Mouse (Mus musculus) ES-E14 (cell line): Measurements from ENCODE around the gene Txnrd1. TPM values are rescaled to one million over a fixed set of nuclear protein-coding genes. Genes with fewer than 3 reads are reported as not detected.

Source experiments
- DNase-seq: peaks from one replicate; pipeline ENCODE4 v3.0.0-alpha.2; 2013; ENCODE audit warnings: low read depth, low spot score
- H3K27ac ChIP-seq: 2 replicates; pipeline ENCODE4 v1.5.1; 2012; ENCODE audit warnings: low read depth, mild to moderate bottlenecking, low read length, moderate library complexity, mixed read lengths; ENCODE audit not compliant: poor library complexity, insufficient read depth, severe bottlenecking
- H3K36me3 ChIP-seq: 2 replicates; pipeline ENCODE4 v1.6.1; 2012; ENCODE audit warnings: mild to moderate bottlenecking, low read length, moderate library complexity, mixed read lengths; ENCODE audit not compliant: control insufficient read depth, poor library complexity, insufficient read depth, severe bottlenecking
- H3K4me1 ChIP-seq, 2 experiments: fragments of 150-350 bp in 1 of 2; sonication (generic) in 1 of 2; 2 replicates each; pipeline ENCODE4 v1.6.1; 2012; ENCODE audit warnings: low read length in 2 of 2, mild to moderate bottlenecking in 1 of 2, mixed read lengths in 1 of 2; ENCODE audit not compliant: control insufficient read depth in 2 of 2, insufficient read depth in 2 of 2, poor library complexity in 1 of 2
- H3K4me3 ChIP-seq, 2 experiments: fragments of 150-350 bp in 1 of 2; sonication (generic) in 1 of 2; 2 replicates each; pipeline ENCODE4 v1.5.1; 2012; ENCODE audit warnings: low read length in 2 of 2, low read depth in 1 of 2, mild to moderate bottlenecking in 1 of 2, mixed read lengths in 1 of 2; ENCODE audit not compliant: insufficient read depth in 1 of 2, poor library complexity in 1 of 2, severe bottlenecking in 1 of 2
- H3K9ac ChIP-seq: 2 replicates; pipeline ENCODE4 v1.6.1; 2012; ENCODE audit warnings: low read depth, mild to moderate bottlenecking, low read length, mixed read lengths; ENCODE audit not compliant: poor library complexity, insufficient read depth, severe bottlenecking
- H3K9me3 ChIP-seq: fragments of 150-350 bp; sonication (generic); 2 replicates; pipeline ENCODE4 v1.6.1; 2012; ENCODE audit warnings: low read depth, mild to moderate bottlenecking, low read length; ENCODE audit not compliant: control insufficient read depth, insufficient read depth
- CHD2 ChIP-seq: IDR thresholded peaks from 2 replicates; pipeline ENCODE4 v1.6.1; 2014; ENCODE audit warnings: mild to moderate bottlenecking, low read depth, low read length, inconsistent platforms
- HCFC1 ChIP-seq: IDR thresholded peaks from 2 replicates; pipeline ENCODE4 v1.6.1; 2012; ENCODE audit warnings: low read length, inconsistent platforms, borderline replicate concordance; ENCODE audit not compliant: insufficient read depth
- MAFK ChIP-seq: IDR thresholded peaks from 2 replicates; pipeline ENCODE4 v1.6.1; 2014; ENCODE audit warnings: mild to moderate bottlenecking, low read depth, low read length, inconsistent platforms; ENCODE audit not compliant: insufficient read depth
- ZC3H11A ChIP-seq: IDR thresholded peaks from 2 replicates; pipeline ENCODE4 v1.6.1; 2012; ENCODE audit warnings: low read depth, mild to moderate bottlenecking, inconsistent platforms, low read length, borderline replicate concordance
- ZNF384 ChIP-seq: IDR thresholded peaks from 2 replicates; pipeline ENCODE4 v1.6.1; 2012; ENCODE audit warnings: low read depth, low read length, inconsistent platforms
- in situ Hi-C, 2 experiments: fragments of 600-800 bp; cut with MboI; formaldehyde crosslinking; loops; one replicate each; pipeline ENCODE4 v1.15.1; 2025; ENCODE audit warnings: low sequenced_read_pairs in 2 of 2, inconsistent platforms in 1 of 2; ENCODE audit not compliant: unreplicated experiment in 2 of 2
- total RNA-seq: library from RNA; depleted of rRNA; stranded (reverse); fragments of 300-350 nt; gene quantifications from 2 replicates; pipeline ENCODE4 v1.2.3, GENCODE M21; 2012

The Txnrd1 gene
- total RNA-seq, 1 experiment = 167 TPM

- Histone ChIP-seq H3K4me1 (no peaks in the 10 kb centered on the region), H3K9me3 (no peaks in the 10 kb centered on the region), H3K9ac (no peak overlapping the region), H3K36me3 (no peaks in the 10 kb centered on the region), H3K27ac (no peak overlapping the region), H3K4me3 (no peak overlapping the region)
- TF ChIP-seq ZNF384 (no peak), HCFC1 (no peak), MAFK (no peak), ZC3H11A (no peak), CHD2 (no peak)
- in situ Hi-C loops = loop anchor here in 1 of 2 experiments (25.0 kb wide), 2 partner anchors 274 to 599 kb away; no protein-coding TSS in a partner anchor
- no peak for DNase-seq
Measured at GRCm38 (mm10) chr10:82913772-82914171, 80.0 kb downstream of the Txnrd1 start.

- Histone ChIP-seq H3K36me3 (no peaks in the 10 kb centered on the region), H3K4me3 (no peak overlapping the region), H3K4me1 (no peaks in the 10 kb centered on the region), H3K9ac (no peak overlapping the region), H3K27ac (no peak overlapping the region), H3K9me3 (no peaks in the 10 kb centered on the region)
- TF ChIP-seq CHD2 (no peak), ZC3H11A (no peak), HCFC1 (no peak), ZNF384 (no peak), MAFK (no peak)
- in situ Hi-C loops = loop anchor here in 1 of 2 experiments (25.0 kb wide), 2 partner anchors 269 to 594 kb away; no protein-coding TSS in a partner anchor
- no peak for DNase-seq
Measured at GRCm38 (mm10) chr10:82918675-82919074, 84.9 kb downstream of the Txnrd1 start.

- TF ChIP-seq ZC3H11A (no peak), MAFK (no peak), CHD2 (no peak), ZNF384 (no peak), HCFC1 (no peak)
Measured at GRCm38 (mm10) chr10:82919404-82919980, 85.7 kb downstream of the Txnrd1 start.

GRCm38 (mm10) chr10:82923547-82923946 lies 89.8 kb downstream of the Txnrd1 start:
- no peaks in the 10 kb centered on the region for H3K36me3 ChIP-seq
- no peak for TF ChIP-seq ZC3H11A
- TF ChIP-seq MAFK = no peak
- no peak for TF ChIP-seq HCFC1
- no peak for TF ChIP-seq ZNF384
- no peak for TF ChIP-seq CHD2
- H3K4me1 ChIP-seq = no peaks in the 10 kb centered on the region
- H3K4me3 ChIP-seq = no peak overlapping the region
- DNase-seq = no peak
- H3K9me3 ChIP-seq = no peaks in the 10 kb centered on the region
- in situ Hi-C loops = loop anchor here in 1 of 2 experiments (25.0 kb wide), 2 partner anchors 264 to 589 kb away; no protein-coding TSS in a partner anchor
- H3K27ac ChIP-seq = no peak overlapping the region
- H3K9ac ChIP-seq = no peak overlapping the region

More at GRCm38 (mm10) chr10:82919404-82919980, 85.7 kb downstream of the Txnrd1 start:
- in situ Hi-C loops = loop anchor here in 1 of 2 experiments (25.0 kb wide), 2 partner anchors 268 to 593 kb away; no protein-coding TSS in a partner anchor
- Histone ChIP-seq H3K9me3 (no peaks in the 10 kb centered on the region), H3K4me1 (no peaks in the 10 kb centered on the region), H3K4me3 (no peak overlapping the region), H3K27ac (no peak overlapping the region), H3K36me3 (no peaks in the 10 kb centered on the region), H3K9ac (no peak overlapping the region)
- no peak for DNase-seq
